Mouse (Mus musculus) embryonic facial prominence, embryonic 12.5 days (tissue): ENCODE results near the gene Ttll8. TPM values are rescaled to one million over a fixed set of nuclear protein-coding genes. Genes with fewer than 3 reads are reported as not detected.

Experiments used
- ATAC-seq: fragments of 200-750 bp; cut with Nextera tagmentation; 2 replicates; pipeline ENCODE4 v1.8.0; 2017; ENCODE audit not compliant: insufficient number of reproducible peaks, insufficient read depth, low FRiP score, low TSS enrichment
- H3K27ac ChIP-seq: fragments of 300-500 bp; sonication (generic); 2 replicates; pipeline ENCODE4 v1.5.1; 2016; ENCODE audit warnings: mild to moderate bottlenecking
- H3K27me3 ChIP-seq: fragments of 300-500 bp; sonication (generic); 2 replicates; pipeline ENCODE4 v1.6.1; 2016; ENCODE audit warnings: mild to moderate bottlenecking, moderate library complexity
- H3K36me3 ChIP-seq: fragments of 300-500 bp; sonication (generic); 2 replicates; pipeline ENCODE4 v1.6.1; 2016; ENCODE audit warnings: mild to moderate bottlenecking
- H3K4me1 ChIP-seq: fragments of 300-500 bp; sonication (generic); 2 replicates; pipeline ENCODE4 v1.6.1; 2016
- H3K4me2 ChIP-seq: fragments of 300-500 bp; sonication (generic); replicated peaks from 2 replicates; pipeline ENCODE4 v1.6.1; 2016; ENCODE audit warnings: mild to moderate bottlenecking, moderate library complexity
- H3K4me3 ChIP-seq: fragments of 300-500 bp; sonication (generic); 2 replicates; pipeline ENCODE4 v1.5.1; 2016; ENCODE audit warnings: mild to moderate bottlenecking
- H3K9ac ChIP-seq: fragments of 300-500 bp; sonication (generic); 2 replicates; pipeline ENCODE4 v1.6.1; 2016; ENCODE audit warnings: mild to moderate bottlenecking, moderate library complexity
- H3K9me3 ChIP-seq: fragments of 300-500 bp; sonication (generic); 2 replicates; pipeline ENCODE4 v1.6.1; 2016; ENCODE audit warnings: mild to moderate bottlenecking, moderate library complexity
- WGBS: fragments of 180-500 bp; shearing (Covaris S2); methylation state at CpG from one replicate; pipeline ENCODE4 v1.1.7; 2016; 5-methylcytosine and 5-hydroxymethylcytosine counted together
- polyA plus RNA-seq: library from polyadenylated mRNA; unstranded; fragments of >200 nt; fragmentation: Nextera tagmentation; extraction: Ambion mirVana; gene quantifications from 2 replicates; pipeline ENCODE4 v1.2.1, GENCODE M21; 2016

The Ttll8 gene
- polyA plus RNA-seq, 1 experiment from 2014 or later, result not detected

GRCm38 (mm10) chr15:88892876-88893275 lies 61.3 kb downstream of the Ttll8 start:
- H3K4me1 ChIP-seq, result no peaks in the 10 kb centered on the region
- H3K4me2 ChIP-seq, result no peak overlapping the region
- ATAC-seq, result no peak
- no peaks in the 10 kb centered on the region for H3K27me3 ChIP-seq
- H3K4me3 ChIP-seq, result no peak overlapping the region
- no peak overlapping the region for H3K27ac ChIP-seq
- WGBS, result 81% methylated on average over 5 of the region's 5 CpGs
- H3K9ac ChIP-seq, result no peak overlapping the region
- no peaks in the 10 kb centered on the region for H3K36me3 ChIP-seq
- H3K9me3 ChIP-seq, result no peaks in the 10 kb centered on the region

GRCm38 (mm10) chr15:88892252-88892651 lies 62.0 kb downstream of the Ttll8 start:
- Histone ChIP-seq H3K9ac (no peak overlapping the region), H3K36me3 (no peaks in the 10 kb centered on the region), H3K4me2 (no peak overlapping the region), H3K27me3 (no peaks in the 10 kb centered on the region), H3K4me1 (no peaks in the 10 kb centered on the region), H3K9me3 (no peaks in the 10 kb centered on the region), H3K4me3 (no peak overlapping the region), H3K27ac (no peak overlapping the region)
- 78% methylated on average over 1 of the region's 1 CpGs for WGBS
- ATAC-seq, result no peak

DNA sequence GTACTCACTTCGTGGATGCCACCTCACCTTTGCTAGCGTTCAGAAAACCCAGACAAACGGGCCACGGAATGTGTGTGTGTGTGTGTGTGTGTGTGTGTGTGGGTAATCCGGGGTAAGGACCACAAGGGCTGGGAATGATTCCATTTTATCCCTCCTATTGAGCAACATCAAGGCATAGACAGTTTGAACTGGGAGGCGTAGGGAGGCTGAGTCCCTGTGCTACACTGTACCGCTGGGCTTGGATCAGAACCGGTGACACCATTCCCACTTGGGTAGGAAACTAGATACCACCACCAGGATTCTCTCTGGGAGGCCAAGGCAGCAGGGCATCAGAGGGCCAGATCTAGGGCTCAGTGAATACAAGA lies 62.6 kb downstream of the Ttll8 start:
- H3K36me3 ChIP-seq, result no peaks in the 10 kb centered on the region
- H3K4me2 ChIP-seq, result peak overlapping the region; percentile 79

DNA sequence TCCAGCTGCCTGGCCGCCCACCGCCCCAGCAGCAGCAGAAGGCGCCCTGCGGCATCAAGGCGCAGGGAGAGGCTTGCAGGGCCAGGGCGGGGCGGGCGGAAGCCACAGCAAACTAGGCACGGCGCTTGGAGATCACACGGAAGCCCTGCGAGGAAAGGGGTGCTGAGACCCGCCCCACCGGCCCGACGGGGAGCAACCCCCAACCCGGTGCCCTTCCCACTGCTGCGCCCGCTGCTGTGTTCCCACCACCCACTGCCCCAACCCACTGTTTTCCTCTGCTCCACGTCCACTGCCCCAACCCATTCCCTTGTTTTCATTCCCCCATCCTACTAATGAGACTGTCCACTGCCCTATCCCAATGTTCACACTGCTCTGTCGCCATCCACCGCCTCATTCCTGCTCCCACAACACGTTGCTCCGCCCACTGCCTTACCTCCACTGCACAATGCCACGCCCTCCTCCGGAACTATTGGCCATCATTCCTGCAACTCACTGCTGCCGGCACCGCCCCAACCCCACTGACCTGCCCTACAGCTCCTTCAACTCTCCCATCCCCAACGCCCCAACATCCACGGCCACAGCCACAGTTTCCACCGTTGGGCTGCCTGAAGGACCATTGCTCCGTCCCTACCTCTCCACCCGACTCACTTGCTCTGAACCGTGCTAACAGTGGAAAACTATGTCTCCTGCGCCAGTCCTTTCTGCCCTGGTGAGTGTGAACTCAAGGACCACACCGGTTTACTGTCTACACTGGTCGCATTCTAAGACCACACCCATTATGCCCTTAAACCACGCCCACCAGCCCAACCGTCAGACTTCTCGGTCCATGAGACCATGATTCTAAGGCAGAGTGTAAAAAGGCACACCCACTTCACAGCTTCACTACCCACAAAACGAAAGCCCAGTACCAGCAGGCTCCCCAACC lies 63.2 kb downstream of the Ttll8 start:
- peak; percentile 75; the same call in 1 of the 2 replicates for ATAC-seq
- Histone ChIP-seq H3K4me1 (no peaks in the 10 kb centered on the region), H3K27me3 (no peaks in the 10 kb centered on the region), H3K27ac (no peak overlapping the region), H3K4me2 (peak overlapping the region; percentile 79), H3K4me3 (peak overlapping the region; percentile 46), H3K36me3 (no peaks in the 10 kb centered on the region), H3K9me3 (no peaks in the 10 kb centered on the region), H3K9ac (peak overlapping the region; percentile 58)
- WGBS, result 1% methylated on average over 36 of the region's 41 CpGs

More for the DNA sequence above, 62.6 kb downstream of the Ttll8 start:
- no peak for ATAC-seq
- Histone ChIP-seq H3K9me3 (no peaks in the 10 kb centered on the region), H3K9ac (no peak overlapping the region), H3K27ac (no peak overlapping the region), H3K4me1 (no peaks in the 10 kb centered on the region), H3K27me3 (no peaks in the 10 kb centered on the region), H3K4me3 (no peak overlapping the region)
- 70% methylated on average over 8 of the region's 8 CpGs for WGBS

DNA sequence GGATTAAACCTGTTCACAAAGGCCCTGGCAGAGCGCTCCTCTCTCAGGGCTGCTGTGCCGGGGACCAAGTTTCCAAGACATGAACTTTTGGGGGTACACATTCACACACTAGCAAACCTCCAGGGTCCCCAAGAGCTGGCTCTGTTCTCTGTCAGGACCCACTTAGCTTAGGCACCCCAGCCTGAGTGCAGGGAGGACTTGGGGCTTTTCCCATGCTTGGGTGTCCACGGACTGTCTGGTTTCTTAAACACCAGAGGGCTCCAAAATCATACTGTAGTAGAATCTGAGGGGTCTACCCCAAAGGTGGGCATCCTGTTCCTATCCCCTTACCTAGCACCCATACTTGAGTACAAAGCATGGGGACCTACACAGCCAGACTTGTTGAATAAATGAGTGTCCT lies 64.2 kb downstream of the Ttll8 start:
- H3K27ac ChIP-seq, result no peak overlapping the region
- no peaks in the 10 kb centered on the region for H3K4me1 ChIP-seq
- H3K9me3 ChIP-seq, result no peaks in the 10 kb centered on the region
- WGBS, result 71% methylated on average over 3 of the region's 3 CpGs
- H3K9ac ChIP-seq, result no peak overlapping the region
- ATAC-seq, result no peak
- H3K4me2 ChIP-seq, result peak overlapping the region; percentile 79
- no peaks in the 10 kb centered on the region for H3K36me3 ChIP-seq
- peak overlapping the region; percentile 46; the same call in 1 of the 2 replicates for H3K4me3 ChIP-seq
- no peaks in the 10 kb centered on the region for H3K27me3 ChIP-seq

- H3K4me1 ChIP-seq, result no peaks in the 10 kb centered on the region
- no peaks in the 10 kb centered on the region for H3K27me3 ChIP-seq
- no peaks in the 10 kb centered on the region for H3K9me3 ChIP-seq
- H3K4me2 ChIP-seq, result no peak overlapping the region
- WGBS, result 78% methylated on average over 3 of the region's 3 CpGs
- H3K9ac ChIP-seq, result no peak overlapping the region
- no peaks in the 10 kb centered on the region for H3K36me3 ChIP-seq
- no peak overlapping the region for H3K4me3 ChIP-seq
- no peak overlapping the region for H3K27ac ChIP-seq
- no peak for ATAC-seq
Observed at GRCm38 (mm10) chr15:88889032-88889431, 65.2 kb downstream of the Ttll8 start.

DNA sequence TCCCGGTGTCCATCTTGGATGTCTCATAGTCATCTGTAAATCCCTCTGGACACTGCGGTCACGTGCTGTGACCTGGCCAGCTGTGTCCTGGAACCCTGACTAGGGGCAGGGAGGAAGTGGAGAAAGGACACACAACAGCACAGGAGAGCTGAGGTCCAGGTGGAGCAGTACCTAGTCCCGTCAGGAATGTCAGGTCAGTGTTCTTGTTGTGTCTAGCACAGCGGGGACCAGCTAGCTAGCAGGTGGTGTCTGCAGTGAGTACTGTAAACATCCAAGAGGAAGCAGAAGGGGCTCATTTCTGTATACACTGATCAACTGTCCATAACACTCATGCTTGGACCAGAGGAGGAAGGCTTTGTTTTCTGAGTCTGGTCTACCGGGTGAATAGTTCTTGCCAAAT lies 68.8 kb downstream of the Ttll8 start:
- H3K9me3 ChIP-seq, result no peaks in the 10 kb centered on the region
- no peak overlapping the region for H3K9ac ChIP-seq
- no peak overlapping the region for H3K4me3 ChIP-seq
- no peaks in the 10 kb centered on the region for H3K27me3 ChIP-seq
- H3K36me3 ChIP-seq, result no peaks in the 10 kb centered on the region
- 87% methylated on average over 6 of the region's 6 CpGs for WGBS
- no peak for ATAC-seq
- no peaks in the 10 kb centered on the region for H3K4me1 ChIP-seq
- H3K4me2 ChIP-seq, result no peak overlapping the region
- no peak overlapping the region for H3K27ac ChIP-seq

- no peak overlapping the region for H3K27ac ChIP-seq
- 83% methylated on average over 9 of the region's 9 CpGs for WGBS
- H3K4me1 ChIP-seq, result no peaks in the 10 kb centered on the region
Observed at GRCm38 (mm10) chr15:88883342-88883741, 70.9 kb downstream of the Ttll8 start.

DNA sequence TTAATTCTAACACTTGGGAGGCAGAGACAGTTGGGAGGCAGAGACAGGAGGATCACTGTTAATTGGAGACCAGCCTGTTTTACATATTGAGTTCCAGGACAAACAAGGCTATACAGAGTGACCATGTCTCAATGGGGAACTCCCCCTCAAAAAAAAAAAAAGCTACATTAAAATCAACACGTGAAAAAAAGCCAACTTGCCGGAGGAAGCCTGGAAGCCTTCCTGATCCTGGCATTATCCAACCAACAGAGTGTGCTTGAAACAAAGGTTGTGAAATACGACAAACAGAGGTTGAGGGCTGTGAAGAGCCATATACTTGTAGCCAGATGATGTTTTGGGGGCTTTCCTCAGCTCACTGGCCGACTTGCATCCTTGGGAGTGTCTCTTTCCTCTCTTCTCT lies 71.4 kb downstream of the Ttll8 start:
- Histone ChIP-seq H3K9ac (no peak overlapping the region), H3K9me3 (no peaks in the 10 kb centered on the region), H3K4me2 (no peak overlapping the region), H3K36me3 (no peaks in the 10 kb centered on the region), H3K4me3 (no peak overlapping the region), H3K4me1 (no peaks in the 10 kb centered on the region), H3K27me3 (no peaks in the 10 kb centered on the region), H3K27ac (no peak overlapping the region)
- 64% methylated on average over 4 of the region's 4 CpGs for WGBS
- no peak for ATAC-seq

More at GRCm38 (mm10) chr15:88883342-88883741, 70.9 kb downstream of the Ttll8 start:
- Histone ChIP-seq H3K4me2 (no peak overlapping the region), H3K9me3 (no peaks in the 10 kb centered on the region), H3K27me3 (no peaks in the 10 kb centered on the region), H3K36me3 (no peaks in the 10 kb centered on the region), H3K4me3 (no peak overlapping the region), H3K9ac (no peak overlapping the region)
- ATAC-seq, result no peak

DNA sequence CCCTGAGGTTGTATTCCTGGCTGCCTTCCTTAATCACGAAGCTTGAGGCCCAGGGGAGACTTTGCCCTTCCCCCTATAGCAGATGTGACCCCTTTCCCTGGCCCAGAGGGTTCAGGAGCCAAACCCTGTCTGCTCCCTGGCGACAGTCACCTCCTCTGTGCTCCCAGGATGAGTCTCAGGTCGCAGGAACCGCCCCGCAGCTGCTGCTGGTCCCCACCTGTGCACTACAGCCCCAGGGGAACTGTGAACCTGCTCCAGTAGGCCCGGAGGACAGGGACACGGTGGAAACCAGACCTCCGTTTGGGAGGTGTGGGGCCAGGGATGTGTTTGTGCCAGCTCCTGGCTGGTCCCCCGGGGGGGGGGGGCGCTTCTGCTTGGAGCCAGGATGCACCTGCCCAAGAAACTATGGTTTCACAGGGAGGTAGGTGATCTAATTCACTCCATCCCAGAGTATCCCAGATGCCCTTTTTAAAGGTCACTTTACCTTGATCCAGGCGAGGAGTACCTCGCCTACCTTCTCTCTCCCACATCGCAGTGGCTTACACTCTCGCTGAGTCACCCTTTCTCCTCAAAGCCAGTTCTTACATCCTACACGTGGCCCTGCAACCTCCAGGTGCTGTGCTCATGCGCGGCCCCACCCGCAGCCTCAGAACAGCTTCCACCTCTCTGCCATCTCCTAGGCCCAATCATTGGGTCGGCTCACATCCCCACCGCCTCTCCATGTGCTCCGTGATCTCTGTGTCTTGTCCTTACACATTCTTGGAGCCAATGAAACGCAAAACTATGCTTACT lies 72.8 kb downstream of the Ttll8 start:
- H3K4me3 ChIP-seq, result no peak overlapping the region
- H3K4me2 ChIP-seq, result no peak overlapping the region
- ATAC-seq, result no peak
- no peaks in the 10 kb centered on the region for H3K9me3 ChIP-seq
- no peaks in the 10 kb centered on the region for H3K27me3 ChIP-seq
- no peak overlapping the region for H3K27ac ChIP-seq
- H3K4me1 ChIP-seq, result no peaks in the 10 kb centered on the region
- 58% methylated on average over 22 of the region's 22 CpGs for WGBS
- H3K36me3 ChIP-seq, result no peaks in the 10 kb centered on the region
- no peak overlapping the region for H3K9ac ChIP-seq

GRCm38 (mm10) chr15:88877021-88877400 lies 77.2 kb downstream of the Ttll8 start:
- no peaks in the 10 kb centered on the region for H3K9me3 ChIP-seq
- H3K27me3 ChIP-seq, result 0 out of 2 replicates have a peak, but pooled peaks cover 5% of the 10 kb centered on the region
- H3K27ac ChIP-seq, result no peak overlapping the region
- H3K36me3 ChIP-seq, result no peaks in the 10 kb centered on the region
- no peak overlapping the region for H3K4me3 ChIP-seq
- 81% methylated on average over 10 of the region's 10 CpGs for WGBS
- H3K4me2 ChIP-seq, result no peak overlapping the region
- no peaks in the 10 kb centered on the region for H3K4me1 ChIP-seq
- no peak for ATAC-seq
- no peak overlapping the region for H3K9ac ChIP-seq
